Mouse (Mus musculus) liver, postnatal 0 days (tissue): ENCODE data around the gene Defb19.

ENCODE experiments used
- CTCF ChIP-seq: sonication (generic); IDR thresholded peaks from 2 replicates; pipeline ENCODE4 v1.5.1; 2016; ENCODE audit warnings: antibody characterized with exemption, low read depth
- EP300 ChIP-seq: IDR thresholded peaks from 2 replicates; pipeline ENCODE4 v1.6.1; 2016; ENCODE audit warnings: antibody characterized with exemption, low read depth, mild to moderate bottlenecking

DNA sequence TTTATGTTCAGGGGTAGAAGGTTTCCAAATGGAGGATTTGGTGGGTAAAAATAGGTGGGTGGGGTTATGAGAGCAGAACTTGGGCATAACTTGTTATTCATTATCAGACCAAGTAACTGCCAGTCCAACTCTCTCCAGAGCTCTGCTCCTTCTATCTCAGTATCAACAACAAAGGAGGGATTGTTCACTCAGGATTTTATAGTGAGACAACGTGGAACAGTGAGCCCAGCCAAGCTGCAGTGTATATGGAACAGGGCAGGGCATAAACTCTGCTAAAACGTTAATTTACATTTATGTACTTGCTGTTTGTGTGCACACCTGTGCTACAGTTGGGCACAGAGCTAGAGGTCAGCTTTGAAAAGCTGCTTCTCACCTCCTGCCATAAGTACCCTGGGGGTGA lies 8.3 kb upstream of the Defb19 start:
- TF ChIP-seq CTCF (no peak), EP300 (no peak)
